Mouse (Mus musculus): ENCODE measurements around the gene Vmn1r200. TPM values are rescaled to one million over a fixed set of nuclear protein-coding genes. Genes with fewer than 3 reads are reported as not detected.

Gene Vmn1r200
- not detected in 2 replicates for polyA plus RNA-seq (2021; fragmentation: Nextera tagmentation)
- long read RNA-seq, experiment 1, result 0 reads
- long read RNA-seq, experiment 2, result 0 reads

GRCm38 (mm10) chr13:22390073-22390472 lies at the start of gene Vmn1r200:
Vmn1r200 (plus strand) TSS chr13:22390373.

GRCm38 (mm10) chr13:22350064-22350463 lies 40.1 kb upstream of the Vmn1r200 start, which contains the start of gene Vmn1r198:
Vmn1r198 (plus strand) TSS chr13:22350364.

GRCm38 (mm10) chr13:22379518-22379917 lies 10.7 kb upstream of the Vmn1r200 start, which contains the start of gene Vmn1r199:
Vmn1r199 (plus strand) TSS chr13:22379818.

Other genes starting within 250 kb of the Vmn1r200 start
- gene Vmn1r191, start 206.4 kb upstream of the Vmn1r200 start, polyA plus RNA-seq (2021; fragmentation: Nextera tagmentation), result not detected in 2 replicates
- not detected in 2 replicates for gene Vmn1r192, start 199.2 kb upstream of the Vmn1r200 start, polyA plus RNA-seq (2021; fragmentation: Nextera tagmentation)
- not detected in 2 replicates for gene Vmn1r193, start 167.2 kb upstream of the Vmn1r200 start, polyA plus RNA-seq (2021; fragmentation: Nextera tagmentation)
- gene Vmn1r194, start 146.2 kb upstream of the Vmn1r200 start, polyA plus RNA-seq (2021; fragmentation: Nextera tagmentation), result not detected in 2 replicates
- gene Vmn1r195, start 119.9 kb upstream of the Vmn1r200 start, polyA plus RNA-seq (2021; fragmentation: Nextera tagmentation), result not detected in 2 replicates
- gene Vmn1r196, start 100.5 kb upstream of the Vmn1r200 start, polyA plus RNA-seq (2021; fragmentation: Nextera tagmentation), result not detected in 2 replicates
- gene Vmn1r197, start 65.8 kb upstream of the Vmn1r200 start, polyA plus RNA-seq (2021; fragmentation: Nextera tagmentation), result not detected in 2 replicates
- gene Vmn1r198, start 40.0 kb upstream of the Vmn1r200 start, polyA plus RNA-seq (2021; fragmentation: Nextera tagmentation), result not detected in 2 replicates
- not detected in 2 replicates for gene Vmn1r199, start 10.6 kb upstream of the Vmn1r200 start, polyA plus RNA-seq (2021; fragmentation: Nextera tagmentation)
- not detected in 2 replicates for gene Vmn1r201, start 81.5 kb downstream of the Vmn1r200 start, polyA plus RNA-seq (2021; fragmentation: Nextera tagmentation)
- not detected in 2 replicates for gene Vmn1r202, start 115.0 kb downstream of the Vmn1r200 start, polyA plus RNA-seq (2021; fragmentation: Nextera tagmentation)
- not detected in 2 replicates for gene Vmn1r203, start 127.7 kb downstream of the Vmn1r200 start, polyA plus RNA-seq (2021; fragmentation: Nextera tagmentation)
- not detected in 2 replicates for gene Vmn1r204, start 162.8 kb downstream of the Vmn1r200 start, polyA plus RNA-seq (2021; fragmentation: Nextera tagmentation)
- gene Vmn1r205, start 202.6 kb downstream of the Vmn1r200 start, polyA plus RNA-seq (2021; fragmentation: Nextera tagmentation), result not detected in 2 replicates
- not detected in 2 replicates for gene Vmn1r206, start 233.9 kb downstream of the Vmn1r200 start, polyA plus RNA-seq (2021; fragmentation: Nextera tagmentation)